Mouse (Mus musculus) heart, postnatal 0 days (tissue): ENCODE results near the gene Rpl36al.

Experiments
- CTCF ChIP-seq: IDR thresholded peaks from 2 replicates; pipeline ENCODE4 v1.5.1; 2016; ENCODE audit warnings: antibody characterized with exemption, control low read depth, low read depth
- EP300 ChIP-seq: IDR thresholded peaks from 2 replicates; pipeline ENCODE4 v1.6.1; 2016; ENCODE audit warnings: antibody characterized with exemption, low read depth

DNA sequence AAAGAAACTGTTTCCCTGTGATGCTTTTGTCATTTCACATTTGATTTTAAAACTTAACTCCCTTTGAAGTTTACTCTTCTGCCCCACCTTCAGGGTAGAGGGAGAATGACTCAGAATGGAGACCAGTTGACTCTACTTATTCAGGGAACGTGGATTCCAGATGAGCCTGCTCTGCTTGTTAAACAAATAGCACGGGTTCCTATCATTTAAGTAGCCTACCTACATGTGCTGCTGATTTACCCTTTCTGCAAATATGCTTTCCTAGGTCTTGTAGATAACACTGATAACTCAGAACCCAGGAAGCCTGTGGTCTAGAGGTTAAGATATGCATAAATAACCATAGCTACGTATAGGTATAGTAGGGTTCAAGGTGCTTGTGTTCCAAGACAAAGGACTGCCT lies 19.0 kb downstream of the Rpl36al start:
- no peak for TF ChIP-seq CTCF
- no peak for TF ChIP-seq EP300
